In the genomic region with DNA sequence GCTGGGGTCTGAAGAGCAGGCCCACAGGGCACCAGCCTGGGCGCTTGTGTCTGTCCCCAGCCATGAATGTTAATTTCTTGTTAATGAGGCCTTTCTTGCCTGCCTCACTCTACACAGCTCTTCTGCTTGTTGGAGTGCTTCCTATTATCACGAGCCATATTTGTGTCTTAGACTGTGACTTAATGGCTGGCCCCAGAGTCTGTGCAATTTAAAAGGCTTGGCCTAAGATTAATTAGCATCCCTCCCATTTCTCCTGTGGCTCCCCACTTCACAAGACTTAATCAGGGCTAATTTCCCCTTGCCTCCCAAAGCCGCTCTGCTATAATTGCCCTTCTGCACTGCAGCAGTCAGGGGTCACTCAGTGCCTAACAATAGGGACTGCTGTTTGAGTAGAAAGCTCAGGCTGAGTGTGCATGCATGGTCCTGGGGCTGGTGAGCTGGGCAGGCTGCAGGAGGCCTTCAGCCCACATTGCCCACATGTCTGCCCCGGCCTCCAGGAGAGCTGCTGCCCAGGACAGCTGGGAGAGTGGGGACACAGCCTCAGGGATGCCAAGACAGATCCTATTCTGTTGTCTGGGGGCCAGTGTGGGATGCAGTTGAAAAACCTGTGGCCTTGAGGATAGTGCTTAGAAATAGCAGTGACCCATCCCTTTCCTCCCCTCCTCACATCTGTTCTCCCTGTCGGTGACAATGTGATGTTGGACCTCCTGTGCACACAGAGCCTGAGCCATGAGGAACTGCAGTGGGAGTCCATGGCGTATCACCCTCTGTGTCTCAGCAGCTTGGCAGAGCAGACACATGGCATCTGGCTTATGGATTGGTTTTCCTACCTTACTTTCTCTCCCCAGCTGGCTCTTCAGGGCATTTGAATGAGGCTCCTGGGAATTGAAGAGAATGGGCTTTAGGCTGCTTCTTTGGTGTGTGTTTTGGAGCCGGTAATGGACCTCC, we compare ENCODE assay signal across 11 mouse cellular contexts. TPM values are rescaled to one million over a fixed set of nuclear protein-coding genes. Genes with fewer than 3 reads are reported as not detected.
DNase-seq lines count a peak whose midpoint lies in the region; ATAC-seq and TF ChIP-seq lines count a peak whose summit lies in the region.
"Had no signal": no experiment of that assay in that cellular context is flagged by ENCODE, and none has a peak within 500 bp of the region (broad histone marks: within the 10 kb centered on the region; RNA-seq: fewer than 3 reads in every experiment).

No protein-coding gene starts in this region.

- no peak for ATAC-seq in heart, embryonic 15.5 days (replicated peaks; ENCODE audit: insufficient number of reproducible peaks, insufficient read depth, low FRiP score, low read depth)
- ATAC-seq in forebrain, embryonic 13.5 days = peak; percentile 10; the same call in 1 of the 2 replicates
- ATAC-seq: CD4-positive, CD25-positive, alpha-beta regulatory T cell, adult 4 months had no signal

- no peaks in the 10 kb centered on the region for H3K27me3 ChIP-seq in heart, embryonic 15.5 days
- H3K27me3 ChIP-seq in forebrain, embryonic 13.5 days = 0 out of 2 replicates have a peak, but pooled peaks cover 10% of the 10 kb centered on the region
- H3K27me3 ChIP-seq: embryonic facial prominence, embryonic 13.5 days had no signal

- H3K4me1 ChIP-seq in heart, embryonic 15.5 days (replicated peaks) = peaks cover 68% of the 10 kb centered on the region
- H3K4me1 ChIP-seq in bone marrow macrophage, adult 2 months (ENCODE audit: control insufficient read depth, insufficient read depth, low read length) = peaks cover 41% of the 10 kb centered on the region
- peaks cover 16% of the 10 kb centered on the region for H3K4me1 ChIP-seq in forebrain, embryonic 13.5 days

- H3K79me2 ChIP-seq in macrophage (ENCODE audit: inconsistent target) = no peaks in the 10 kb centered on the region

- no peak for TF ChIP-seq POLR2A in bone marrow macrophage, adult 2 months (IDR thresholded peaks at IDR 0.05; ENCODE audit: borderline replicate concordance, low read depth, low read length)

- H3K4me2 ChIP-seq in heart, embryonic 15.5 days = no peak overlapping the region
- H3K4me2 ChIP-seq in forebrain, embryonic 13.5 days = no peak overlapping the region
- H3K4me2 ChIP-seq: embryonic facial prominence, embryonic 13.5 days had no signal

- no peaks in the 10 kb centered on the region for H3K36me3 ChIP-seq in heart, embryonic 15.5 days
- H3K36me3 ChIP-seq in forebrain, embryonic 13.5 days (ENCODE audit: poor library complexity, severe bottlenecking) = peaks cover 20% of the 10 kb centered on the region; the same call in 1 of the 2 replicates
- no peaks in the 10 kb centered on the region for H3K36me3 ChIP-seq in macrophage (ENCODE audit: inconsistent target)

- no peak overlapping the region for H3K4me3 ChIP-seq in heart, embryonic 15.5 days
- H3K4me3 ChIP-seq in bone marrow macrophage, adult 2 months (ENCODE audit: insufficient read depth, low read length) = no peak overlapping the region
- H3K4me3 ChIP-seq in forebrain, embryonic 13.5 days = no peak overlapping the region
- no peak overlapping the region for H3K4me3 ChIP-seq in macrophage (ENCODE audit: inconsistent target)
- H3K4me3 ChIP-seq: embryonic facial prominence, embryonic 13.5 days had no signal

- intact Hi-C loops in heart, postnatal 10 days (cut with DNase I) = no loop called here

- peak overlapping the region; percentile 95 for H3K27ac ChIP-seq in heart, embryonic 15.5 days
- H3K27ac ChIP-seq in bone marrow macrophage, adult 2 months (ENCODE audit: insufficient read depth, low read depth, low read length) = peak overlapping the region; percentile 94
- H3K27ac ChIP-seq in forebrain, embryonic 13.5 days = peak overlapping the region; percentile 57; the same call in 1 of the 2 replicates
- peak overlapping the region; percentile 84 for H3K27ac ChIP-seq in macrophage
- H3K27ac ChIP-seq: embryonic facial prominence, embryonic 13.5 days had no signal

- no peak overlapping the region for H3K9ac ChIP-seq in heart, embryonic 15.5 days
- no peak overlapping the region for H3K9ac ChIP-seq in forebrain, embryonic 13.5 days
- H3K9ac ChIP-seq: embryonic facial prominence, embryonic 13.5 days had no signal

- no peak for TF ChIP-seq CTCF in bone marrow macrophage, adult 2 months (IDR thresholded peaks at IDR 0.05; ENCODE audit: low read depth, low read length)

- DNase-seq in heart, postnatal 10 days = no peak
- DNase-seq in kidney, postnatal 14 days = no peak
- no peak for DNase-seq in cerebellum, adult 9-10 months
- no peak for DNase-seq in B cell, adult 2 months
- DNase-seq: kidney, postnatal 36 days had no signal

- H3K9me3 ChIP-seq in heart, embryonic 15.5 days (replicated peaks) = no peaks in the 10 kb centered on the region
- no peaks in the 10 kb centered on the region for H3K9me3 ChIP-seq in forebrain, embryonic 13.5 days (replicated peaks)
- H3K9me3 ChIP-seq: embryonic facial prominence, embryonic 13.5 days had no signal

- 82% methylated on average over 7 of the region's 7 CpGs for WGBS in heart, embryonic 15.5 days
- WGBS in forebrain, embryonic 13.5 days = 13% methylated on average over 7 of the region's 7 CpGs
- 97% methylated on average over 7 of the region's 7 CpGs for WGBS in macrophage (ENCODE audit: missing documents)

RNA-seq across cellular contexts. Expression of gene D430042O09Rik, which starts 55.5 kb away (rescaled TPM):
- 6.2 and 8.0 TPM in 2 replicates for polyA plus RNA-seq in heart, embryonic 15.5 days (2015; fragmentation: Nextera tagmentation; extraction: Ambion mirVana)
- 10 to 100 TPM; 14.7 to 17.3 TPM for total RNA-seq in heart, postnatal 10 days (2021)
- polyA plus RNA-seq in bone marrow macrophage, adult 2 months (2012; ENCODE audit: insufficient read depth, insufficient read length, missing spikeins) = 16.0 and 19.8 TPM in 2 replicates
- 8.1 TPM in 2 replicates for polyA plus RNA-seq in forebrain, embryonic 13.5 days (2015; fragmentation: Nextera tagmentation; extraction: Ambion mirVana)
- 100 to 1,000 TPM in 5 of 26 experiments, 10 to 100 TPM in 21; 28.0 to 126 (median 71.0) TPM for total RNA-seq in macrophage (2018; cell fraction: chromatin; rRNA removed)
- 10 to 100 TPM in 12 of 26 experiments, 1 to 10 TPM in 14; 5.9 to 15.2 (median 10.0) TPM for total RNA-seq in macrophage (2018; cell fraction: cytosol; rRNA removed)
- total RNA-seq in macrophage (2018; cell fraction: nucleus; rRNA removed) = 10 to 100 TPM; 19.5 to 62.2 (median 35.6) TPM
- polyA plus RNA-seq in macrophage (2018) = 7.1 to 11.3 TPM (median 11.0 TPM) in 3 replicates

RNA-seq across cellular contexts. Expression of gene Gtf3c1, which starts 55.6 kb away (rescaled TPM):
- polyA plus RNA-seq in heart, embryonic 15.5 days (2015; fragmentation: Nextera tagmentation; extraction: Ambion mirVana) = 23.9 and 30.2 TPM in 2 replicates
- 10 to 100 TPM; 73.5 to 87.1 TPM for total RNA-seq in heart, postnatal 10 days (2021)
- polyA plus RNA-seq in bone marrow macrophage, adult 2 months (2012; ENCODE audit: insufficient read depth, insufficient read length, missing spikeins) = 16.7 and 22.0 TPM in 2 replicates
- 32.6 and 42.2 TPM in 2 replicates for polyA plus RNA-seq in forebrain, embryonic 13.5 days (2015; fragmentation: Nextera tagmentation; extraction: Ambion mirVana)
- total RNA-seq in macrophage (2018; cell fraction: chromatin; rRNA removed) = 100 to 1,000 TPM in 12 of 26 experiments, 10 to 100 TPM in 14; 17.1 to 205 (median 80.2) TPM
- 10 to 100 TPM; 15.2 to 40.4 (median 28.9) TPM for total RNA-seq in macrophage (2018; cell fraction: cytosol; rRNA removed)
- 100 to 1,000 TPM in 2 of 26 experiments, 10 to 100 TPM in 24; 21.2 to 113 (median 47.6) TPM for total RNA-seq in macrophage (2018; cell fraction: nucleus; rRNA removed)
- 23.1 to 42.4 TPM (median 24.8 TPM) in 3 replicates for polyA plus RNA-seq in macrophage (2018)
